Mouse (Mus musculus): ENCODE data around the gene Hist1h1b. TPM values are rescaled to one million over a fixed set of nuclear protein-coding genes. Genes with fewer than 3 reads are reported as not detected.
"Not testable (repeated sequence)": the region's sequence is repeated elsewhere in the genome, so short reads cannot be mapped to it uniquely, and the experiment has no call there.

Gene Hist1h1b
- 10 to 100 TPM; 11.6 to 11.7 TPM for total RNA-seq (2021)
- 0.34 and 0.37 TPM in 2 replicates for polyA plus RNA-seq (2012; rRNA removed)
- long read RNA-seq, partial matches to known transcripts, result 0 of 1 reads
- long read RNA-seq, other reads (novel, unspliced or antisense), result 1 of 1 reads

- peak; percentile 82 for DNase-seq
Observed at GRCm38 (mm10) chr13:21779767-21780731, at the start of gene Hist1h1b. Gene Hist1h1b, minus strand, starts transcription at chr13:21780625.

- DNase-seq, result no peak
Observed at GRCm38 (mm10) chr13:21828511-21828910, 48.1 kb upstream of the Hist1h1b start.

- DNase-seq, result not testable (repeated sequence)
Observed at GRCm38 (mm10) chr13:21820082-21820890, 39.9 kb upstream of the Hist1h1b start.

- DNase-seq, result not testable (repeated sequence)
Observed at GRCm38 (mm10) chr13:21812092-21812491, 31.7 kb upstream of the Hist1h1b start.

DNA sequence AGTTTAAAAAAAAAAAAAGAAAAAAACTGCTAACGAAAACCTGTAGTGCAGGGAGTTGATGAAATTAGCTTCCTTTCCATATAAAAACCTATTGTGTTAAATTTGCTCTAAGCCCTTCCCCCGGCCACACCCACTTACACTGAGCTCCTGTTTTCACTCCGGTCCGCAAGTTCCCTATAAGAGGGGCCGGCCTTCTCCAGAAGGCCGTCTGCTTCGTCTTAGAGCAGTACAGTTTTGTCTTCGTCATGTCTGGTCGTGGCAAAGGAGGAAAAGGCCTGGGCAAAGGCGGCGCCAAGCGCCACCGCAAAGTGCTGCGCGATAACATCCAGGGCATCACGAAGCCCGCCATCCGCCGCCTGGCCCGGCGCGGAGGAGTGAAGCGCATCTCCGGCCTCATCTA, 31.1 kb upstream of the Hist1h1b start, which contains the start of gene Hist1h4m:
TSS of gene Hist1h4m (plus strand) at position 208 of the 400 bp plus-strand sequence.
- peak; percentile 81 for DNase-seq

- DNase-seq, result not testable (repeated sequence)
Observed at GRCm38 (mm10) chr13:21811074-21811473, 30.6 kb upstream of the Hist1h1b start.

- not testable (repeated sequence) for DNase-seq
Observed at GRCm38 (mm10) chr13:21810073-21810472, 29.6 kb upstream of the Hist1h1b start, which contains the start of the genes Hist1h2bq and Hist1h2ao. Gene Hist1h2bq, minus strand, starts transcription at chr13:21810197. Gene Hist1h2ao, plus strand, starts transcription at chr13:21810465.

DNA sequence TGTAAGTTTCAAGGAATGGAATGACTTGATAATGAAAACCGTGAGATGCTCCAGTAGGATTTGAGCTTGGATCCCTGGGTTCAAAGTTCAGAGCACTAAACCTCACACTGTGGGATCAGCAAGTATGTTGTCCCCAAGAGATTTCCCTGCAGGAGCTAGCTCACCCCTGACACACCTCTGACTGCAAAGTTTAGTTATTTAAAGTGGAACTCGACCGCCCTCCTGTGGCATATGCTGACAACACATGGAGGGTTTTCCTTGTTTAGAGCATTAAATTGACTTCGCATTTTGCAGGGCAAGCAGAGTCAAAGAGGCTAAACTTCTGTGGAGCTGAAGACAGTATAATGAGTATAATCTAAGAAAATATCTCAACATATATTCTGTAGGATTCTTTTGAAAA, 22.6 kb upstream of the Hist1h1b start:
- not testable (repeated sequence) for DNase-seq

- DNase-seq, result not testable (repeated sequence)
Observed at GRCm38 (mm10) chr13:21797163-21797562, 16.7 kb upstream of the Hist1h1b start.

DNA sequence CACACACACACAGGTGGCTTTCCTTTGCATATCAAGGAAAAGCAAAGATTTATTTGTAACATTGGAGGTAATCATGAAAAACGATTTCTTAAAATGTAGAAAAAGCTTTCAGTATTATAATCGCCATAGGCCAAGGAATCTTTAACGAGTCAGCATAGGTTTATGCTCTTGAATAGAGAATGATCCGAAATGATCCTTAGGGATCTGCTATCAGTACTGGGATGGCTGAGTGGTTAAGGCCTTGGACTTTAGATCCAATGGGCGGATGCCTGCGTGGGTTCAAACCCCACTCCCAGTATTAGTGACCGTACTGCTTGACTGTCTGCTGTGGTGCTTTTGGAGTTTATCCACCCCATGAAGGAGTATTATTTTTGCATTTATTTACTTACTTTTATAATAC, 15.2 kb upstream of the Hist1h1b start:
- no peak for DNase-seq

DNA sequence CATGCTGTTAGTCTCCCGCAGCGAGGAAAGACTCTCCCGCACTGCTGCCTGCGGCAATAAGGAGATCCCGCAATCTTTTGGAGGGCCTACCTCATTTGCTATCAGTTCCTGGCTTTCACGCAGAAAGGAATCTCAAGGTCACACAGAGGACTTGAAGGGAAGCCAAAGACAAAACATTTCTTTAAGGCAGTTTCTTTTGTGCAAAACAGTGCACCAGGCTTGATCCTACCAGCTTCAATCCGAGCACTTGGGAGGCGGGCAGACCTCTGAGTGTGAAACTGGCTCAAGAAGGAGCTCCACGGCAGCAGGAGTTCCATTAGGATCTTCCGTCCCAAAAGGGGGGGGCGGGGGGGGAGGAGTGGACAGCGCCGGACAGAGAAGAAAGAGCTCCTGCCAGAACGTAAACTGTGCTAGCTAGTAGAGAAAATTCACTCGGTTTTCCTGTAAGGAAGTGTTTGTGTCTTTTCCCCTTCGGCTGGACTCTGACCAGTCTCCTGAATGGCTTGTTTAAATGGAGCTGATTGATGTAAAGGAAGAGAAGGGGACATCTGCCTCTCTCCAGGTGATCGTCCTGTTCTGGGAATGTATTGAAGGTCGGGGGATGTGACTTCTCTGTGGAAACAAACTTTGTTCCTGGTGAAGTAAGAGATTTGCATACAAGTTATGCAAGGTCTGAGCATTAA, 10.3 kb upstream of the Hist1h1b start:
- DNase-seq, result peak; percentile 14

- no peak for DNase-seq
Observed at GRCm38 (mm10) chr13:21789925-21790324, 9.5 kb upstream of the Hist1h1b start.

DNA sequence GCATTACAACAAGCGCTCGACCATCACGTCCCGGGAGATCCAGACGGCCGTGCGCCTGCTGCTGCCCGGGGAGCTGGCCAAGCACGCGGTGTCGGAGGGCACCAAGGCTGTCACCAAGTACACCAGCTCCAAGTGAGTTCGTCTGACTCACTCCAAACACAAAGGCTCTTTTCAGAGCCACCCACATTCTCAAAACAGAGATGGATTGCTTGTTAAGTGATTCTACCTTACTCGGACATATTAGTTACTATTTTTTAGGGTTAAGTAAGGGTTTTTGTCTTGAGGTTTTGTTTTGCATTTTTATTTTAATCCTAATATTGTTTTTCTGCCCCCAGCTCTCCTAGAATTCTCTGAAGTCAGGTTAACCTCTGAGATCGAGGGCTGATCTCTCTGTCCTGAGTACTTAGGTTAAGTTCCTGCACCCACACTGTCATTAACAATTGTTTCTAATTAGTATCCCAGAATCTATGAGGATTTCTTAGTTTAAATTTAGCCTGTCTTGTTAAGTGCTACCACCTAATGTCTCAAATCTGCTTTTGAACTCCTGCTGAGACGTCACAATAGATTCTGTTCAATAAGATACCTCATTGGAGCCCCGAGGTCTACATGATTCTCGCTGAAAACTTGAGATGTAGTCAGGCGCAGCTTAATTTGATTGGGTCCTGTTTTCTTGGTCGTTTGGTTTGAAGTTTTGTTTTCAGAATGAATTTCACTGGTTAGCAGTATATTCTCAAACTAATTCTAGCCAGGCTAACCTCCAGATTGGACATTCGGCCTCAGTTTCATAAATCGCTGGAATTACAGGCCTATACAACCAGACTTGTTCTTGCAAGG, 7.6 kb upstream of the Hist1h1b start:
- DNase-seq, result no peak

DNA sequence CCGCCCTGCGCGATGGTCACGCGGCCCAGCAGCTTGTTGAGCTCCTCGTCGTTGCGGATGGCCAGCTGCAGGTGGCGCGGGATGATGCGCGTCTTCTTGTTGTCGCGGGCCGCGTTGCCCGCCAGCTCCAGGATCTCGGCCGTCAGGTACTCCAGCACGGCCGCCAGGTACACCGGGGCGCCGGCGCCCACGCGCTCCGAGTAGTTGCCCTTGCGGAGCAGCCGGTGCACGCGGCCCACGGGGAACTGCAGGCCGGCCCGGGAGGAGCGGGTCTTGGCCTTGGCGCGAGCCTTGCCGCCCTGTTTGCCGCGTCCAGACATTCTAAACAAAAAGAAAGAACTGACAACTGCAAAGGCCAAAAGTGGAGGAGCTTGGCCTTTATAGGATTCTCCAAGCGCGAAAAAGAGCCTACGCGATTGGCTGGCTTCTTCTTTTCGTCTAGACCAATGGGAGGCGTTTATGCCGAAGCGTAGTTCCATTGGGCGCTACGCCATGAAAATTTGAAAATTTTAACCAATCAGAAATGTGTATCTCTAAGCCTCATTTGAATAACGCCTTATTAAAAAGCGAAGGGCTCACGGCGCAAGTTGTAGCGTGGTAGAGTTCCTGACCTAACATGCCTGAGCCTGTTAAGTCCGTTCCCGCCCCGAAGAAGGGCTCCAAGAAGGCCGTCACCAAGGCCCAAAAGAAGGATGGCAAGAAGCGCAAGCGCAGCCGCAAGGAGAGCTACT, 6.6 kb upstream of the Hist1h1b start, which contains the start of the genes Hist1h2an and Hist1h2bp:
TSS of gene Hist1h2an (minus strand) at position 320 of the 731 bp plus-strand sequence.
TSS of gene Hist1h2bp (plus strand) at position 563 of the 731 bp plus-strand sequence.
- DNase-seq, result peak; percentile 92

GRCm38 (mm10) chr13:21786189-21786898, 5.9 kb upstream of the Hist1h1b start:
- no peak for DNase-seq

DNA sequence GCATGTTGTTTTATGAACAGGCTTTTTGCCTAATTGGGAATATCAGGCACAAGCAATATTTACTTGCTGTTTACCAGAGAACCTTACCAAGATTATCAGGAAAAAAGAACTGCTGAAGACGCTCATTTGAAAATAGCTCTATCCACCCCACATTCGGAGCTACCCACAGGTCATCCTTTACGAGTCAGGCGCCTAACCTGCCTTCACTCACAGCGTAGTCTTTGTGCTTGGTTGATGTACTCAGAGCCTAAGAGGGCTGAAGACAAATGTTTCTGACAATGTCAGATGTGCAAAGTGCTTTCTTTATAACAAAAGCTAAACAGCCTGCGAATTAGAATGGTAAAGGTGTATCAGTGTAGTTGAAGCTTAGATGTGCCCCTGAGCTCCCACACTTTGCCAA, 3.9 kb upstream of the Hist1h1b start:
- DNase-seq, result no peak

DNA sequence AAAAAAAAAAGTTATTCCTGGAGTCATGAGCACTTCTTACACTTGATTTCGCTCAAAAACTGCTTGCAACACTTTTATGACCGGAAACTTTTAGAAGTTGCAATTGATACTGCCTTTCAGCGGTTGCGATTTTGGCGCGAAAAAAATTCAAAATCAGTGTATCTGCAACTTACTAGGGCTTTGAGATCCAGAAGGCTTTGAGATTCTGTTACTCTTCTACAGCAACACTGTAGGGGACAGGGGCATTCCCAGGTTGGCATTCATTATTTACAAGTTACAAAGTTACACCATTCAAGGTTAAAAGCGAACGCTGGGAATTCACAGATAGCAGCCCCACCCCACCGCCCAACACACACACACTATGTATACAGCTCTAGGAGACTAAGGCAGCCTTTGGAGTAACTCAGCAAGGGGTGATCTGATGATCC, 3.3 kb upstream of the Hist1h1b start:
- DNase-seq, result no peak

- peak; percentile 79 for DNase-seq
Observed at GRCm38 (mm10) chr13:21783255-21783617, 2.8 kb upstream of the Hist1h1b start, which contains the start of gene Hist1h3i. Gene Hist1h3i, minus strand, starts transcription at chr13:21783370.
